Mouse (Mus musculus) stomach, embryonic 14.5 days (tissue): ENCODE results near the gene Pnmal1. TPM values are rescaled to one million over a fixed set of nuclear protein-coding genes. Genes with fewer than 3 reads are reported as not detected.

Experiments used
- ATAC-seq: fragments of 200-750 bp; cut with Nextera tagmentation; 2 replicates; pipeline ENCODE4 v1.8.0; 2017; ENCODE audit warnings: low read depth, moderate TSS enrichment; ENCODE audit not compliant: insufficient number of reproducible peaks, insufficient read depth, low FRiP score
- H3K27ac ChIP-seq: fragments of 300-500 bp; sonication (generic); 2 replicates; pipeline ENCODE4 v1.5.1; 2014; ENCODE audit warnings: mild to moderate bottlenecking, low read length, moderate library complexity, mixed read lengths
- H3K27me3 ChIP-seq: fragments of 300-500 bp; sonication (generic); 2 replicates; pipeline ENCODE4 v1.6.1; 2014; ENCODE audit warnings: low read length, control low read depth, mixed read lengths; ENCODE audit not compliant: control insufficient read depth, insufficient read depth
- H3K36me3 ChIP-seq: fragments of 300-500 bp; sonication (generic); 2 replicates; pipeline ENCODE4 v1.6.1; 2014; ENCODE audit warnings: mild to moderate bottlenecking, control low read depth, low read length, moderate library complexity, mixed read lengths; ENCODE audit not compliant: control insufficient read depth, insufficient read depth
- H3K4me1 ChIP-seq: fragments of 300-500 bp; sonication (generic); 2 replicates; pipeline ENCODE4 v1.6.1; 2014; ENCODE audit warnings: low read length, control low read depth, mixed read lengths; ENCODE audit not compliant: control insufficient read depth, insufficient read depth
- H3K4me2 ChIP-seq: fragments of 300-500 bp; sonication (generic); replicated peaks from 2 replicates; pipeline ENCODE4 v1.6.1; 2014; ENCODE audit warnings: low read depth, low read length, control low read depth
- H3K4me3 ChIP-seq: fragments of 300-500 bp; sonication (generic); 2 replicates; pipeline ENCODE4 v1.5.1; 2014; ENCODE audit warnings: low read depth, low read length, control low read depth
- H3K9ac ChIP-seq: fragments of 300-500 bp; sonication (generic); replicated peaks from 2 replicates; pipeline ENCODE4 v1.6.1; 2014; ENCODE audit warnings: low read depth, mild to moderate bottlenecking, control low read depth, low read length, moderate library complexity, mixed read lengths
- H3K9me3 ChIP-seq: fragments of 300-500 bp; sonication (generic); 2 replicates; pipeline ENCODE4 v1.6.1; 2016; ENCODE audit warnings: low read depth, low read length, control low read depth; ENCODE audit not compliant: control insufficient read depth
- WGBS: fragments of 180-500 bp; shearing (Covaris S2); extraction: QIAGEN DNeasy Blood & Tissue Kit; methylation state at CpG from one replicate; pipeline ENCODE4 v1.1.7; 2014; 5-methylcytosine and 5-hydroxymethylcytosine counted together
- polyA plus RNA-seq: library from polyadenylated mRNA; unstranded; fragments of >200 nt; fragmentation: Nextera tagmentation; extraction: Ambion mirVana; gene quantifications from 2 replicates; pipeline ENCODE4 v1.2.1, GENCODE M21; 2014

The Pnmal1 gene
- polyA plus RNA-seq, 1 experiment from 2014 or later = 4.2 TPM

GRCm38 (mm10) chr7:17007300-17007699, 47.8 kb downstream of the Pnmal1 start:
- WGBS = 81% methylated on average over 4 of the region's 4 CpGs
- Histone ChIP-seq H3K4me3 (no peak overlapping the region), H3K27ac (no peak overlapping the region), H3K9ac (no peak overlapping the region), H3K36me3 (peaks cover 84% of the 10 kb centered on the region), H3K4me2 (no peak overlapping the region), H3K27me3 (no peaks in the 10 kb centered on the region), H3K4me1 (no peaks in the 10 kb centered on the region), H3K9me3 (no peaks in the 10 kb centered on the region)
- ATAC-seq = no peak

- ATAC-seq = no peak
Measured at GRCm38 (mm10) chr7:17009326-17010009, 50.0 kb downstream of the Pnmal1 start.

GRCm38 (mm10) chr7:17010010-17010347, 50.5 kb downstream of the Pnmal1 start:
- Histone ChIP-seq H3K4me3 (no peak overlapping the region), H3K36me3 (peaks cover 88% of the 10 kb centered on the region), H3K27ac (no peak overlapping the region), H3K9me3 (no peaks in the 10 kb centered on the region), H3K9ac (no peak overlapping the region), H3K4me2 (no peak overlapping the region), H3K4me1 (no peaks in the 10 kb centered on the region), H3K27me3 (no peaks in the 10 kb centered on the region)
- ATAC-seq = no peak
- 93% methylated on average over 5 of the region's 5 CpGs for WGBS

More at GRCm38 (mm10) chr7:17009326-17010009, 50.0 kb downstream of the Pnmal1 start:
- Histone ChIP-seq H3K9ac (no peak overlapping the region), H3K27me3 (no peaks in the 10 kb centered on the region), H3K4me3 (no peak overlapping the region), H3K4me1 (no peaks in the 10 kb centered on the region), H3K4me2 (no peak overlapping the region), H3K27ac (no peak overlapping the region), H3K36me3 (peaks cover 87% of the 10 kb centered on the region), H3K9me3 (no peaks in the 10 kb centered on the region)
- 88% methylated on average over 16 of the region's 16 CpGs for WGBS

GRCm38 (mm10) chr7:17011909-17012590, 52.6 kb downstream of the Pnmal1 start:
- H3K4me1 ChIP-seq = no peaks in the 10 kb centered on the region
- H3K27me3 ChIP-seq = no peaks in the 10 kb centered on the region
- no peak overlapping the region for H3K27ac ChIP-seq
- H3K36me3 ChIP-seq = peaks cover 77% of the 10 kb centered on the region
- H3K4me3 ChIP-seq = no peak overlapping the region
- no peak overlapping the region for H3K4me2 ChIP-seq
- 95% methylated on average over 7 of the region's 7 CpGs for WGBS
- no peaks in the 10 kb centered on the region for H3K9me3 ChIP-seq
- no peak for ATAC-seq
- no peak overlapping the region for H3K9ac ChIP-seq

Other genes starting within 250 kb of the Pnmal1 start
- gene Ceacam9, start 237.8 kb upstream of the Pnmal1 start, polyA plus RNA-seq = not detected in 2 replicates
- 274 and 282 TPM in 2 replicates for gene Ap2s1, start 221.3 kb upstream of the Pnmal1 start, polyA plus RNA-seq
- 36.7 and 39.0 TPM in 2 replicates for gene Slc1a5, start 178.3 kb upstream of the Pnmal1 start, polyA plus RNA-seq
- gene Strn4, start 143.8 kb upstream of the Pnmal1 start, polyA plus RNA-seq = 105 and 120 TPM in 2 replicates
- 23.8 and 25.8 TPM in 2 replicates for gene Fkrp, start 142.9 kb upstream of the Pnmal1 start, polyA plus RNA-seq
- gene Prkd2, start 116.8 kb upstream of the Pnmal1 start, polyA plus RNA-seq = 14.2 and 14.6 TPM in 2 replicates
- gene Dact3, start 84.4 kb upstream of the Pnmal1 start, polyA plus RNA-seq = 5.5 and 6.1 TPM in 2 replicates
- 12.8 and 12.9 TPM in 2 replicates for gene Gng8, start 67.9 kb upstream of the Pnmal1 start, polyA plus RNA-seq
- 1.5 and 2.0 TPM in 2 replicates for gene Ptgir, start 53.2 kb upstream of the Pnmal1 start, polyA plus RNA-seq
- gene Calm3, start 35.6 kb upstream of the Pnmal1 start, polyA plus RNA-seq = 148 and 161 TPM in 2 replicates
- gene Pnmal2, start 15.0 kb upstream of the Pnmal1 start, polyA plus RNA-seq = 8.6 and 8.8 TPM in 2 replicates
- gene Gm42372, start 23.4 kb downstream of the Pnmal1 start, polyA plus RNA-seq = 0.55 and 0.59 TPM in 2 replicates
- 18.7 and 22.3 TPM in 2 replicates for gene Ccdc8, start 33.0 kb downstream of the Pnmal1 start, polyA plus RNA-seq
- 93.6 and 94.4 TPM in 2 replicates for gene Ppp5c, start 68.2 kb downstream of the Pnmal1 start, polyA plus RNA-seq
- gene Hif3a, start 102.7 kb downstream of the Pnmal1 start, polyA plus RNA-seq = 46.0 and 51.7 TPM in 2 replicates
- gene Psg16, start 114.4 kb downstream of the Pnmal1 start, polyA plus RNA-seq = 0.10 and 0.24 TPM in 2 replicates
- gene Ceacam3, start 190.6 kb downstream of the Pnmal1 start, polyA plus RNA-seq = not detected in 2 replicates
- gene Psg29, start 243.8 kb downstream of the Pnmal1 start, polyA plus RNA-seq = not detected in 2 replicates